Comparison of ENCODE assay signal across 8 mouse cellular contexts in genomic region chr11:58995061-58995806, GRCm38 (mm10). TPM values are rescaled to one million over a fixed set of nuclear protein-coding genes. Genes with fewer than 3 reads are reported as not detected.
A peak's percentile ranks its signal among the peaks of the same experiment; 100 is the strongest.
DNase-seq lines count a peak whose midpoint lies in the region; ATAC-seq and TF ChIP-seq lines count a peak whose summit lies in the region.

No protein-coding gene starts in this region.

- H3K4me1 ChIP-seq in heart, postnatal 0 days (ENCODE audit: control insufficient read depth, insufficient read depth) = peaks cover 83% of the 10 kb centered on the region
- peaks cover 10% of the 10 kb centered on the region; the same call in 1 of the 2 replicates for H3K4me1 ChIP-seq in embryonic facial prominence, embryonic 12.5 days
- H3K4me1 ChIP-seq in hindbrain, embryonic 15.5 days (replicated peaks) = peaks cover 12% of the 10 kb centered on the region
- peaks cover 10% of the 10 kb centered on the region for H3K4me1 ChIP-seq in midbrain, embryonic 13.5 days (replicated peaks)
- no peaks in the 10 kb centered on the region for H3K4me1 ChIP-seq in cerebellum, adult 2 months (ENCODE audit: control insufficient read depth, insufficient read depth, low read length)

- H3K4me3 ChIP-seq in heart, postnatal 0 days (ENCODE audit: low read depth, low read length) = no peak overlapping the region
- no peak overlapping the region for H3K4me3 ChIP-seq in embryonic facial prominence, embryonic 12.5 days
- peak overlapping the region; percentile 43 for H3K4me3 ChIP-seq in hindbrain, embryonic 15.5 days
- H3K4me3 ChIP-seq in midbrain, embryonic 13.5 days (replicated peaks) = peak overlapping the region; percentile 37
- H3K4me3 ChIP-seq in cerebellum, adult 2 months (replicated peaks; ENCODE audit: insufficient read depth, low read depth, low read length) = no peak overlapping the region

- no peak for TF ChIP-seq POLR2A in cerebellum, adult 2 months (IDR thresholded peaks at IDR 0.05; ENCODE audit: borderline replicate concordance, insufficient read depth, low read length)

- H3K9me3 ChIP-seq in heart, postnatal 0 days (replicated peaks; ENCODE audit: control insufficient read depth, low read length) = no peaks in the 10 kb centered on the region
- no peaks in the 10 kb centered on the region for H3K9me3 ChIP-seq in embryonic facial prominence, embryonic 12.5 days
- H3K9me3 ChIP-seq in hindbrain, embryonic 15.5 days = no peaks in the 10 kb centered on the region
- H3K9me3 ChIP-seq in midbrain, embryonic 13.5 days = no peaks in the 10 kb centered on the region

- H3K27ac ChIP-seq in heart, postnatal 0 days (ENCODE audit: low read depth) = no peak overlapping the region
- no peak overlapping the region for H3K27ac ChIP-seq in embryonic facial prominence, embryonic 12.5 days
- H3K27ac ChIP-seq in hindbrain, embryonic 15.5 days (replicated peaks) = no peak overlapping the region
- H3K27ac ChIP-seq in midbrain, embryonic 13.5 days = no peak overlapping the region
- no peak overlapping the region for H3K27ac ChIP-seq in cerebellum, adult 2 months (ENCODE audit: insufficient read depth, low read length)

- peak overlapping the region; percentile 24; the same call in 1 of the 2 replicates for H3K4me2 ChIP-seq in heart, postnatal 0 days (ENCODE audit: low read depth, low read length)
- H3K4me2 ChIP-seq in embryonic facial prominence, embryonic 12.5 days (replicated peaks) = peak overlapping the region; percentile 69
- peak overlapping the region; percentile 78 for H3K4me2 ChIP-seq in hindbrain, embryonic 15.5 days
- peak overlapping the region; percentile 64 for H3K4me2 ChIP-seq in midbrain, embryonic 13.5 days (replicated peaks)

- 84% methylated on average over 9 of the region's 9 CpGs for WGBS in heart, postnatal 0 days
- 80% methylated on average over 9 of the region's 9 CpGs for WGBS in embryonic facial prominence, embryonic 12.5 days
- 81% methylated on average over 9 of the region's 9 CpGs for WGBS in hindbrain, embryonic 15.5 days
- WGBS in midbrain, embryonic 13.5 days = 81% methylated on average over 9 of the region's 9 CpGs
- 55% methylated on average over 9 of the region's 9 CpGs for WGBS in cerebellum, adult 2 months

- TF ChIP-seq EP300 in heart, postnatal 0 days (IDR thresholded peaks at IDR 0.05; ENCODE audit: low read depth) = no peak

- H3K27me3 ChIP-seq in heart, postnatal 0 days (ENCODE audit: control insufficient read depth, insufficient read depth, low read length) = peaks cover 5% of the 10 kb centered on the region; the same call in 1 of the 2 replicates
- peaks cover 28% of the 10 kb centered on the region for H3K27me3 ChIP-seq in embryonic facial prominence, embryonic 12.5 days
- peaks cover 8% of the 10 kb centered on the region; the same call in 1 of the 2 replicates for H3K27me3 ChIP-seq in hindbrain, embryonic 15.5 days
- H3K27me3 ChIP-seq in midbrain, embryonic 13.5 days = peaks cover 30% of the 10 kb centered on the region
- no peaks in the 10 kb centered on the region for H3K27me3 ChIP-seq in cerebellum, adult 2 months (ENCODE audit: control insufficient read depth, insufficient read depth, low read length)

- no peak overlapping the region for H3K9ac ChIP-seq in heart, postnatal 0 days (replicated peaks; ENCODE audit: low read depth, low read length)
- no peak overlapping the region for H3K9ac ChIP-seq in embryonic facial prominence, embryonic 12.5 days
- H3K9ac ChIP-seq in hindbrain, embryonic 15.5 days = no peak overlapping the region
- no peak overlapping the region for H3K9ac ChIP-seq in midbrain, embryonic 13.5 days (replicated peaks)

- no peak for ATAC-seq in heart, postnatal 0 days (ENCODE audit: insufficient read depth, low read depth)
- no peak for ATAC-seq in embryonic facial prominence, embryonic 12.5 days (ENCODE audit: insufficient number of reproducible peaks, insufficient read depth, low FRiP score, low TSS enrichment)
- no peak; the same call in 1 of the 2 replicates for ATAC-seq in hindbrain, embryonic 15.5 days (ENCODE audit: low FRiP score, low read depth)
- ATAC-seq in midbrain, embryonic 13.5 days = no peak

- H3K36me3 ChIP-seq in heart, postnatal 0 days (replicated peaks; ENCODE audit: control insufficient read depth, insufficient read depth, low read length) = peaks cover 24% of the 10 kb centered on the region
- peaks cover 10% of the 10 kb centered on the region for H3K36me3 ChIP-seq in embryonic facial prominence, embryonic 12.5 days
- H3K36me3 ChIP-seq in hindbrain, embryonic 15.5 days = no peaks in the 10 kb centered on the region
- H3K36me3 ChIP-seq in midbrain, embryonic 13.5 days = peaks cover 13% of the 10 kb centered on the region

- intact Hi-C loops in heart, postnatal 36 days (cut with DNase I) = no loop called here

- DNase-seq in heart, postnatal 0 days (ENCODE audit: low spot score) = no peak
- no peak for DNase-seq in heart, postnatal 36 days
- DNase-seq in c-Kit-positive CD71-positive TER-119-positive erythroid progenitor cells, embryonic 14.5 days (ENCODE audit: low spot score) = no peak
- DNase-seq in cerebellum, adult 2 months = no peak
- DNase-seq in yolk sac, embryonic 10.5 days (ENCODE audit: low spot score) = no peak

- no peak for TF ChIP-seq CTCF in heart, postnatal 0 days (IDR thresholded peaks at IDR 0.05; ENCODE audit: low read depth)
- TF ChIP-seq CTCF in cerebellum, adult 2 months (IDR thresholded peaks at IDR 0.05; ENCODE audit: borderline replicate concordance, insufficient read depth, low read depth, low read length) = no peak

RNA-seq across cellular contexts. Expression of gene Trim11, which starts 17.3 kb away (rescaled TPM):
- 36.8 and 37.4 TPM in 2 replicates for total RNA-seq in heart, postnatal 0 days (2014; rRNA removed; ENCODE audit: low replicate concordance)
- polyA plus RNA-seq in heart, postnatal 0 days (2015; fragmentation: Nextera tagmentation; extraction: Ambion mirVana) = 26.0 and 26.5 TPM in 2 replicates
- total RNA-seq in heart, postnatal 36 days (2021) = 10 to 100 TPM; 14.5 TPM
- polyA plus RNA-seq in embryonic facial prominence, embryonic 12.5 days (2016; fragmentation: Nextera tagmentation; extraction: Ambion mirVana) = 22.7 and 23.3 TPM in 2 replicates
- polyA plus RNA-seq in hindbrain, embryonic 15.5 days (2015; fragmentation: Nextera tagmentation; extraction: Ambion mirVana) = 19.3 and 20.7 TPM in 2 replicates
- 18.7 and 21.9 TPM in 2 replicates for polyA plus RNA-seq in midbrain, embryonic 13.5 days (2015; fragmentation: Nextera tagmentation; extraction: Ambion mirVana)
- 25.3 and 27.5 TPM in 2 replicates for polyA plus RNA-seq in cerebellum, adult 2 months (2012; rRNA removed)

RNA-seq across cellular contexts. Expression of gene Hist3h2a, which starts 40.7 kb away (rescaled TPM):
- 90.4 and 94.8 TPM in 2 replicates for total RNA-seq in heart, postnatal 0 days (2014; rRNA removed; ENCODE audit: low replicate concordance)
- 43.1 and 63.4 TPM in 2 replicates for polyA plus RNA-seq in heart, postnatal 0 days (2015; fragmentation: Nextera tagmentation; extraction: Ambion mirVana)
- 10 to 100 TPM; 15.3 to 17.6 TPM for total RNA-seq in heart, postnatal 36 days (2021)
- polyA plus RNA-seq in embryonic facial prominence, embryonic 12.5 days (2016; fragmentation: Nextera tagmentation; extraction: Ambion mirVana) = 36.3 and 40.0 TPM in 2 replicates
- 96.0 and 96.7 TPM in 2 replicates for polyA plus RNA-seq in hindbrain, embryonic 15.5 days (2015; fragmentation: Nextera tagmentation; extraction: Ambion mirVana)
- 149 and 155 TPM in 2 replicates for polyA plus RNA-seq in midbrain, embryonic 13.5 days (2015; fragmentation: Nextera tagmentation; extraction: Ambion mirVana)
- 41.3 and 43.2 TPM in 2 replicates for polyA plus RNA-seq in cerebellum, adult 2 months (2012; rRNA removed)

RNA-seq across cellular contexts. Expression of gene Trim17, which starts 40.7 kb away (rescaled TPM):
- total RNA-seq in heart, postnatal 0 days (2014; rRNA removed; ENCODE audit: low replicate concordance) = 0.62 TPM in 1 of 2 replicates, not detected in the other
- polyA plus RNA-seq in heart, postnatal 0 days (2015; fragmentation: Nextera tagmentation; extraction: Ambion mirVana) = 0.26 and 0.33 TPM in 2 replicates
- under 1 TPM; 0.11 to 0.16 TPM for total RNA-seq in heart, postnatal 36 days (2021)
- polyA plus RNA-seq in embryonic facial prominence, embryonic 12.5 days (2016; fragmentation: Nextera tagmentation; extraction: Ambion mirVana) = 0.51 and 0.55 TPM in 2 replicates
- 1.4 TPM in 2 replicates for polyA plus RNA-seq in hindbrain, embryonic 15.5 days (2015; fragmentation: Nextera tagmentation; extraction: Ambion mirVana)
- 1.1 and 1.3 TPM in 2 replicates for polyA plus RNA-seq in midbrain, embryonic 13.5 days (2015; fragmentation: Nextera tagmentation; extraction: Ambion mirVana)
- polyA plus RNA-seq in cerebellum, adult 2 months (2012; rRNA removed) = 3.5 and 4.8 TPM in 2 replicates

RNA-seq across cellular contexts. Expression of gene Hist3h2ba, which starts 46.5 kb away (rescaled TPM):
- total RNA-seq in heart, postnatal 0 days (2014; rRNA removed; ENCODE audit: low replicate concordance) = 26.3 and 44.3 TPM in 2 replicates
- polyA plus RNA-seq in heart, postnatal 0 days (2015; fragmentation: Nextera tagmentation; extraction: Ambion mirVana) = 7.0 and 8.2 TPM in 2 replicates
- 1 to 10 TPM; 2.2 to 2.5 TPM for total RNA-seq in heart, postnatal 36 days (2021)
- polyA plus RNA-seq in embryonic facial prominence, embryonic 12.5 days (2016; fragmentation: Nextera tagmentation; extraction: Ambion mirVana) = 52.7 and 70.4 TPM in 2 replicates
- polyA plus RNA-seq in hindbrain, embryonic 15.5 days (2015; fragmentation: Nextera tagmentation; extraction: Ambion mirVana) = 230 and 238 TPM in 2 replicates
- polyA plus RNA-seq in midbrain, embryonic 13.5 days (2015; fragmentation: Nextera tagmentation; extraction: Ambion mirVana) = 383 and 402 TPM in 2 replicates
- 154 and 186 TPM in 2 replicates for polyA plus RNA-seq in cerebellum, adult 2 months (2012; rRNA removed)

RNA-seq across cellular contexts. Expression of gene Rnf187, which starts 56.5 kb away (rescaled TPM):
- total RNA-seq in heart, postnatal 0 days (2014; rRNA removed; ENCODE audit: low replicate concordance) = 301 and 362 TPM in 2 replicates
- 145 and 147 TPM in 2 replicates for polyA plus RNA-seq in heart, postnatal 0 days (2015; fragmentation: Nextera tagmentation; extraction: Ambion mirVana)
- total RNA-seq in heart, postnatal 36 days (2021) = 100 to 1,000 TPM; 160 to 167 TPM
- 366 and 374 TPM in 2 replicates for polyA plus RNA-seq in embryonic facial prominence, embryonic 12.5 days (2016; fragmentation: Nextera tagmentation; extraction: Ambion mirVana)
- polyA plus RNA-seq in hindbrain, embryonic 15.5 days (2015; fragmentation: Nextera tagmentation; extraction: Ambion mirVana) = 603 and 674 TPM in 2 replicates
- polyA plus RNA-seq in midbrain, embryonic 13.5 days (2015; fragmentation: Nextera tagmentation; extraction: Ambion mirVana) = 453 and 491 TPM in 2 replicates
- 578 and 589 TPM in 2 replicates for polyA plus RNA-seq in cerebellum, adult 2 months (2012; rRNA removed)

Comparison
In these comparisons a context has a peak if more than half of its experiments do, and no peak if none do; other contexts are left out.
1. H3K4me2 ChIP-seq: peak in every context shown above with its lines; median percentile 78 in hindbrain, embryonic 15.5 days; 69 in embryonic facial prominence, embryonic 12.5 days; 64 in midbrain, embryonic 13.5 days; 24 in heart, postnatal 0 days.
2. H3K4me3 ChIP-seq: peak in hindbrain, embryonic 15.5 days (single experiment) and midbrain, embryonic 13.5 days (single experiment); none in heart, postnatal 0 days (single experiment), embryonic facial prominence, embryonic 12.5 days (single experiment) and cerebellum, adult 2 months (single experiment).